Mouse (Mus musculus): ENCODE measurements around the gene Lsamp. TPM values are rescaled to one million over a fixed set of nuclear protein-coding genes. Genes with fewer than 3 reads are reported as not detected.

Lsamp gene
- polyA plus RNA-seq, 1 experiment, result not detected

DNA sequence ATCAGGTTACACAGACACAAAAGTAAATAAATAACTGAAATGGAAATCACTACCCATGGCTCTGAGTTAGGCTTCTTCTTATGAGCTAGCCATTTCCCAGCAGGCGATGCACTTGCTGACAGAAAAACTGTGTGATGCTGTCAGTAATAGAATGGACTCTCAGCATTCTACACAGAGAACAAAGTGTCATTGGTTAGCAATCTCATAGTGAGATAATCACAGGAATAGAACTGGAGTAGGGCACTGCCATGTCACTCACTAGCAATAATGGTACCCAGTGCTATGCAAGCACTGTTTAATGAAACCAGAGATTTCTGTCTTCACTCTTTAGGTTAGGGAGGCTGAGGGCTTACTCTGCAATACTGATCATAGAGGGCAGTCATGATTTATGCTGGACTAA is 669.3 kb downstream of the Lsamp start:
- TF ChIP-seq GATA1 (IDR thresholded peaks at IDR 0.05; ENCODE audit: low read length), result no peak
- Histone ChIP-seq H3K27me3 (ENCODE audit: control insufficient read depth) (no peaks in the 10 kb centered on the region), H3K4me1 (ENCODE audit: control insufficient read depth) (no peaks in the 10 kb centered on the region), H3K9me3 (ENCODE audit: control insufficient read depth, low read length) (no peaks in the 10 kb centered on the region), H3K4me3 (replicated peaks) (no peak overlapping the region), H3K36me3 (ENCODE audit: control insufficient read depth) (no peaks in the 10 kb centered on the region)

- Histone ChIP-seq H3K36me3 (ENCODE audit: control insufficient read depth) (no peaks in the 10 kb centered on the region), H3K27me3 (ENCODE audit: control insufficient read depth) (no peaks in the 10 kb centered on the region), H3K4me1 (ENCODE audit: control insufficient read depth) (no peaks in the 10 kb centered on the region), H3K4me3 (replicated peaks) (no peak overlapping the region), H3K9me3 (ENCODE audit: control insufficient read depth, low read length) (no peaks in the 10 kb centered on the region)
- TF ChIP-seq TAL1 (IDR thresholded peaks at IDR 0.05; ENCODE audit: low read length), result no peak
- no peak for TF ChIP-seq GATA1 (IDR thresholded peaks at IDR 0.05; ENCODE audit: low read length)
These were observed 672.2 kb downstream of the Lsamp start for GRCm38 (mm10) chr16:40656347-40656746.

- Histone ChIP-seq H3K4me1 (ENCODE audit: control insufficient read depth) (no peaks in the 10 kb centered on the region), H3K9me3 (ENCODE audit: control insufficient read depth, low read length) (no peaks in the 10 kb centered on the region), H3K4me3 (replicated peaks) (no peak overlapping the region), H3K27me3 (ENCODE audit: control insufficient read depth) (no peaks in the 10 kb centered on the region), H3K36me3 (ENCODE audit: control insufficient read depth) (no peaks in the 10 kb centered on the region)
- no peak for TF ChIP-seq GATA1 (IDR thresholded peaks at IDR 0.05; ENCODE audit: low read length)
- no peak for TF ChIP-seq TAL1 (IDR thresholded peaks at IDR 0.05; ENCODE audit: low read length)
These were observed 672.7 kb downstream of the Lsamp start for GRCm38 (mm10) chr16:40656871-40657270.

DNA sequence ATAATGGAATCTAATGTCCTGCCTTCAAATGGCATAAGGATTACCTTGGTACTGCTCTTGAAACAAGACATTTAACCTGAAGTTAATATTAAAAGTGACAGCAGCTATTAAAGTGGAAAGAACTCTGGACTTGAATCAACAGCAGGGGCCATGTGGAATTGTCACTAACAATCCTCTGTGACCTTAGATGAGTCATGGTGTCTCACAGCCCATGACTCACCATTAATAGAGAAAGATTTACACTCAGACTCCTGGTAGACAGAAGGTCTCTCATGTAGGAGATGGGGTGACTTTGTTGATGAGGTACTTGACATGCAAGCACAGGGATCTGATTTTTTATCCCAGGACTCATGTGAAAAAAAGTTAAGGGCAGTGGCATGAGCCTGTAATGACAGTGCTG is 701.4 kb downstream of the Lsamp start:
- Histone ChIP-seq H3K4me3 (replicated peaks) (no peak overlapping the region), H3K4me1 (ENCODE audit: control insufficient read depth) (no peaks in the 10 kb centered on the region), H3K27me3 (ENCODE audit: control insufficient read depth) (no peaks in the 10 kb centered on the region), H3K36me3 (ENCODE audit: control insufficient read depth) (no peaks in the 10 kb centered on the region), H3K9me3 (ENCODE audit: control insufficient read depth, low read length) (no peaks in the 10 kb centered on the region)
- TF ChIP-seq TAL1 (IDR thresholded peaks at IDR 0.05; ENCODE audit: low read length), result no peak
- TF ChIP-seq GATA1 (IDR thresholded peaks at IDR 0.05; ENCODE audit: low read length), result no peak

DNA sequence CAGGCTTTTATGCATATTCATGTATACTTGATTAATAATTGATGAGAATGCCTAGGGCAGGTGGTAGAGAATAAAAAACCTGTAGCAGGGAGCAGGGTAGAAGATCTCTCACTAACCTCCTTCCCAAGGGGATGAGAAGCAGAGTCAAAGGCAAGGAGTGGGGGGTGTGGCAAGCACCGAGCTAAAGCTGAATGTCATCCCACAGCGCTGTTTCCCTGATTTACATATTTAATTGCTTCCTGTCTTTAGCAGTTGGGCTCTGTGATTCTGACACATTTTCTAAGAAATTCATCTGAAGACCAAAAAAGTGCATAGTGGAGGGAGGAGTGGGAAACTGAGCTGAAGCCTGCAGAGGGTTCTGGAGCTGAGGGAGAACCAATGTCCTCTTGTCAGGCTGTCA is 708.1 kb downstream of the Lsamp start:
- H3K9me3 ChIP-seq (ENCODE audit: control insufficient read depth, low read length), result no peaks in the 10 kb centered on the region
- H3K36me3 ChIP-seq (ENCODE audit: control insufficient read depth), result no peaks in the 10 kb centered on the region
- H3K27me3 ChIP-seq (ENCODE audit: control insufficient read depth), result no peaks in the 10 kb centered on the region
- H3K4me3 ChIP-seq (replicated peaks), result no peak overlapping the region
- H3K4me1 ChIP-seq (ENCODE audit: control insufficient read depth), result no peaks in the 10 kb centered on the region
- TF ChIP-seq TAL1 (IDR thresholded peaks at IDR 0.05; ENCODE audit: low read length), result no peak
- TF ChIP-seq GATA1 (IDR thresholded peaks at IDR 0.05; ENCODE audit: low read length), result no peak

- TF ChIP-seq GATA1 (IDR thresholded peaks at IDR 0.05; ENCODE audit: low read length) (no peak), TAL1 (IDR thresholded peaks at IDR 0.05; ENCODE audit: low read length) (no peak)
- Histone ChIP-seq H3K9me3 (ENCODE audit: control insufficient read depth, low read length) (no peaks in the 10 kb centered on the region), H3K4me3 (replicated peaks) (no peak overlapping the region), H3K4me1 (ENCODE audit: control insufficient read depth) (no peaks in the 10 kb centered on the region), H3K36me3 (ENCODE audit: control insufficient read depth) (no peaks in the 10 kb centered on the region), H3K27me3 (ENCODE audit: control insufficient read depth) (no peaks in the 10 kb centered on the region)
These were observed 713.1 kb downstream of the Lsamp start for GRCm38 (mm10) chr16:40697253-40697652.

DNA sequence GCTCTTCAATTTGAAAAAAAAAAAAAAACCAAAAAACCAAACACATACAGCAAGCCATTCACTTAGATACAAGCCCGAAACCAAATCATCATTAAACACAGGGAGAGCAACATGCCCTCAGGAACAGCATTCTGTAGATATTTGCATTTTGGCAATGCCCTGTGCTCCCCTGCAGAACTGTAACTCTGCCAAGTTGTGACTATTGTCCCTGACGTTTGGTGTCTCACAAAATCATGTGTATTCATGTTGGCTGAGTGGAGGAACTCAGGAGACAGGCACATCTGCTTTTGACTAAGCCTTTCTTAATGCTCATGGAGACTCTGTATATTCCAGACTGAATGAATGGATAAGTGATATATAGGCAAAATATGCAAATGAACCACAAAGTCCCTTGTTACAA is 724.4 kb downstream of the Lsamp start:
- H3K4me3 ChIP-seq (replicated peaks), result no peak overlapping the region
- H3K27me3 ChIP-seq (ENCODE audit: control insufficient read depth), result no peaks in the 10 kb centered on the region
- H3K36me3 ChIP-seq (ENCODE audit: control insufficient read depth), result no peaks in the 10 kb centered on the region
- H3K4me1 ChIP-seq (ENCODE audit: control insufficient read depth), result no peaks in the 10 kb centered on the region
- no peaks in the 10 kb centered on the region for H3K9me3 ChIP-seq (ENCODE audit: control insufficient read depth, low read length)
- TF ChIP-seq GATA1 (IDR thresholded peaks at IDR 0.05; ENCODE audit: low read length), result no peak
- no peak for TF ChIP-seq TAL1 (IDR thresholded peaks at IDR 0.05; ENCODE audit: low read length)

DNA sequence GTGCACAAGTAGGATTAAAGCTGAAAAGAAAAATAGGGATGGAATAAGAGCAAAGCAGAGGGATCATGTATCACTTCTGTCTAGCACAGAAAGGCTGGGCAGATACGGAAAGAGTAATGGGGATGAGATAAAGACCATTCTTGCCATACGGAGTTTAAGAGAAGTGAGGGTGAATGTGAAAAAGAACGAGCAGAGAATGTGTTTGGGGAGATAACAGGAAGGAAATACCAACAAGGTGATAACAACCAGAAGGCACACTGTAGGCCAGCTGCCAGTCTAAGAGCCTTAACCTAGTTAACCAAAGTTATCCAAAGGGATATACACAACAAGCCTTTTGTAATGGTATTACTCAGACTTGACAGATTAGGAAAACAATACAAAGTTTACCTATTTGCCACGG is 725.4 kb downstream of the Lsamp start:
- H3K4me3 ChIP-seq (replicated peaks), result no peak overlapping the region
- H3K36me3 ChIP-seq (ENCODE audit: control insufficient read depth), result no peaks in the 10 kb centered on the region
- TF ChIP-seq TAL1 (IDR thresholded peaks at IDR 0.05; ENCODE audit: low read length) (no peak), GATA1 (IDR thresholded peaks at IDR 0.05; ENCODE audit: low read length) (no peak)
- no peaks in the 10 kb centered on the region for H3K27me3 ChIP-seq (ENCODE audit: control insufficient read depth)
- H3K9me3 ChIP-seq (ENCODE audit: control insufficient read depth, low read length), result no peaks in the 10 kb centered on the region
- no peaks in the 10 kb centered on the region for H3K4me1 ChIP-seq (ENCODE audit: control insufficient read depth)

DNA sequence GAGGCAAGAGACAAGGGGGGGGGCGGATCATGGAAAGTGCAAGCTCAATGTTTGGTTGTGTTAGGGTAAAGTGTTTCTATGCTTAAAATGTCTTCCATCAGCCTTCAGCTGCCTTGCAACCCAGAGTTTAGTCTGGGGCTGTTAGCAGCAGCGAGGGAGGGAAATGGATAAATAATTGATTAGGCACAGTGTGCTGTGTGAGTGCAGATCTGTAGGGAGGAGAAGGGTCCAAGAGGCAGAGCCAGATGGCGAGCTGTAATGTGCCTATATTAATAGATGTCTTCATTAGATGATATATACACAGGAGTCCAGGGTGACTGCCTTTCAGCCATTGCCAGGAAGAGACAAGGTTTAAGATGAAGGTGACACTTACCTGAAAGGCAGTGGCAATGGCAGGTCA is 725.9 kb downstream of the Lsamp start:
- TF ChIP-seq GATA1 (IDR thresholded peaks at IDR 0.05; ENCODE audit: low read length), result no peak
- TF ChIP-seq TAL1 (IDR thresholded peaks at IDR 0.05; ENCODE audit: low read length), result no peak
- Histone ChIP-seq H3K27me3 (ENCODE audit: control insufficient read depth) (no peaks in the 10 kb centered on the region), H3K4me1 (ENCODE audit: control insufficient read depth) (no peaks in the 10 kb centered on the region), H3K4me3 (replicated peaks) (no peak overlapping the region), H3K36me3 (ENCODE audit: control insufficient read depth) (no peaks in the 10 kb centered on the region), H3K9me3 (ENCODE audit: control insufficient read depth, low read length) (no peaks in the 10 kb centered on the region)

GRCm38 (mm10) chr16:40710491-40710890 is 726.3 kb downstream of the Lsamp start:
- Histone ChIP-seq H3K36me3 (ENCODE audit: control insufficient read depth) (no peaks in the 10 kb centered on the region), H3K4me1 (ENCODE audit: control insufficient read depth) (no peaks in the 10 kb centered on the region), H3K9me3 (ENCODE audit: control insufficient read depth, low read length) (no peaks in the 10 kb centered on the region), H3K27me3 (ENCODE audit: control insufficient read depth) (no peaks in the 10 kb centered on the region), H3K4me3 (replicated peaks) (no peak overlapping the region)
- TF ChIP-seq GATA1 (IDR thresholded peaks at IDR 0.05; ENCODE audit: low read length), result no peak
- TF ChIP-seq TAL1 (IDR thresholded peaks at IDR 0.05; ENCODE audit: low read length), result no peak
